Mouse (Mus musculus): ENCODE results near the gene Dnaja3.

- no peak for TF ChIP-seq CTCF (IDR thresholded peaks at IDR 0.05; ENCODE audit: insufficient read depth, low read depth, low read length)
- no peak for TF ChIP-seq POLR2A (IDR thresholded peaks at IDR 0.05; ENCODE audit: insufficient read depth, low read depth, low read length)
Observed at GRCm38 (mm10) chr16:4627105-4627504, 12.7 kb upstream of the Dnaja3 start.

All from olfactory bulb, adult 2 months (tissue).